Mouse (Mus musculus): ENCODE results near the gene Coq2. TPM values are rescaled to one million over a fixed set of nuclear protein-coding genes. Genes with fewer than 3 reads are reported as not detected.

Gene Coq2
- total and polyA plus RNA-seq, 3 experiments = 35.4 to 56.1 TPM; not detected in 1

DNA sequence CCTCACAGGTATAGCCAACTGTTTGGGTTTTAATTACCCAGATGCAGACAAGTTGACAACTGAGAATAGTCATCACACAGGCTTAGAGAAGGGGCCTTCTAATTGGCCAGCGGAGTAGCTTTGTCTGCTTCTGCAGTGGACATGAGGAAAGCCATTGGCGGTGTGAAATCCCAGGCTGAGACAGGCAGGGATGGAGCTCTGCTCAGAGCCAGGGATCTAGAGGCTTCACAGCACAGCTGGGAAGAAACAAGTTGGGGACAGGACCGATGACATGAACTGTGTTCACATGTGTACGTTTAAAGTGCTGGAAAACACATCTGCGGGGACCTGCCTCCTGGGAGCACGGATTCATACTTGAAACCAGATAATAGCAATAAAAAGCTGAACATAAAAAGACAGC is 48.4 kb downstream of the Coq2 start:
- no peak for DNase-seq (ENCODE audit: low read depth, low spot score)
- TF ChIP-seq MAX (IDR thresholded peaks at IDR 0.05; ENCODE audit: low read length) (no peak), ETS1 (IDR thresholded peaks at IDR 0.05; ENCODE audit: low read depth, low read length) (no peak), BHLHE40 (IDR thresholded peaks at IDR 0.05; ENCODE audit: borderline replicate concordance, low read depth, low read length) (no peak), ZMIZ1 (IDR thresholded peaks at IDR 0.05; ENCODE audit: low read depth, low read length) (no peak), CTCF (IDR thresholded peaks at IDR 0.05 in 2 of 3, conservative IDR thresholded peaks at IDR 0.05 in 1 of 3; ENCODE audit: control insufficient read depth in 1 of 3, insufficient read depth in 1 of 3, low read depth in 2 of 3, low read length in 3 of 3, poor library complexity in 1 of 3, severe bottlenecking in 1 of 3) (no peak), CHD2 (IDR thresholded peaks at IDR 0.05; ENCODE audit: low read length) (no peak), MAFK (IDR thresholded peaks at IDR 0.05; ENCODE audit: borderline replicate concordance, low read depth, low read length) (no peak)
- Histone ChIP-seq H3K36me3 (ENCODE audit: control insufficient read depth in 1 of 2, insufficient read depth in 2 of 2, low read length in 2 of 2) (peaks cover 0 to 7% of the 10 kb centered on the region in 2 experiments; a peak in 2 of 4 replicates), H3K4me3 (ENCODE audit: control insufficient read depth in 1 of 2, insufficient read depth in 1 of 2, low read depth in 2 of 2, low read length in 2 of 2) (no peak overlapping the region), H3K27ac (ENCODE audit: control insufficient read depth, low read depth, low read length) (no peak overlapping the region), H3K9me3 (replicated peaks; ENCODE audit: insufficient read depth, low read length) (no peaks in the 10 kb centered on the region), H3K27me3 (ENCODE audit: control insufficient read depth in 1 of 2, insufficient read depth in 2 of 2, low read length in 2 of 2) (0 out of 4 replicates have a peak, but pooled peaks cover 0 to 1% of the 10 kb centered on the region in 2 experiments), H3K4me1 (ENCODE audit: control insufficient read depth in 1 of 2, insufficient read depth in 2 of 2, low read length in 2 of 2) (peaks cover 0 to 12% of the 10 kb centered on the region in 2 experiments; a peak in 2 of 4 replicates), H3K79me2 (ENCODE audit: control insufficient read depth, insufficient read depth, low read length, poor library complexity) (no peaks in the 10 kb centered on the region), H3K9ac (ENCODE audit: control insufficient read depth, low read depth, low read length, poor library complexity, severe bottlenecking) (no peak overlapping the region)

DNA sequence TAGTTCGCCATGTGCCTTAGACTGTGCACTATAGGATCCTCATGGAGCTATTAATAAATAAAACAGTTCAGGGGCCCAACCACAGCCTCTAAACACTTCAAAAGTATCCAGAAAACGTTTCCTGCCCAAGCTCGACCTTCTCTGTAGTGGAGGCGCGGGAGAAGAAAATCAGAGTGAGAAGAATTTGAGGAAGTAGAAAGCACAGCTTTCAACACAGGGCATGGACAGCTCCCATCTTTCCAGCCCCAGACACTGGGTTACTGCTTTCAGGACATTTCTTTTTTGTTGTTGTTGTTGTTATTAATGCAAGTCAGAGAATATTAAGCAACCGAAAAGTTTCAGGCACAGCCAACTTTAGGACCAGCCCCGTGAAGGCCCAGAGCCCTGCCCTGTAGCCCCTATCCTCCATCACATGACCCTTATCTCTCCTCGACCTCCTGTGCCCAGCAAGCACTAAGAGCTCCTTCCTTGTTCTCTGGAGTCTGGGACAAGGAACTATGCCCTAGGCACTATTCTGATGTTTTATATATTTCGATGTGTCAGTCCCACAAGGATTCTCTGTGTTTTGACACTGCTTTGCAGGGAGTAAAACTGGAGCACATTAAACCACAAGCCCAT is 50.1 kb downstream of the Coq2 start:
- peaks cover 0 to 12% of the 10 kb centered on the region in 2 experiments; a peak in 2 of 4 replicates for H3K4me1 ChIP-seq (ENCODE audit: control insufficient read depth in 1 of 2, insufficient read depth in 2 of 2, low read length in 2 of 2)
- 0 out of 4 replicates have a peak, but pooled peaks cover 0 to 2% of the 10 kb centered on the region in 2 experiments for H3K27me3 ChIP-seq (ENCODE audit: control insufficient read depth in 1 of 2, insufficient read depth in 2 of 2, low read length in 2 of 2)
- TF ChIP-seq POLR2AphosphoS5 (IDR thresholded peaks at IDR 0.05; ENCODE audit: borderline replicate concordance, low read depth, low read length) = no peak
- peak; percentile 64 for TF ChIP-seq USF1 (IDR thresholded peaks at IDR 0.05; ENCODE audit: low read depth, low read length)
- TF ChIP-seq CTCF (IDR thresholded peaks at IDR 0.05 in 2 of 3, conservative IDR thresholded peaks at IDR 0.05 in 1 of 3; ENCODE audit: control insufficient read depth in 1 of 3, insufficient read depth in 1 of 3, low read depth in 2 of 3, low read length in 3 of 3, poor library complexity in 1 of 3, severe bottlenecking in 1 of 3) = no peak
- TF ChIP-seq HCFC1 (IDR thresholded peaks at IDR 0.05; ENCODE audit: low read depth, low read length) = no peak
- no peak for TF ChIP-seq JUND (IDR thresholded peaks at IDR 0.05; ENCODE audit: low read depth, low read length)
- TF ChIP-seq RCOR1 (IDR thresholded peaks at IDR 0.05; ENCODE audit: low read depth, low read length) = 0 out of 2 replicates have a peak, but pooled peaks have one; percentile 29
- no peak for TF ChIP-seq TCF12 (IDR thresholded peaks at IDR 0.05; ENCODE audit: low read depth, low read length)
- 0 out of 2 replicates have a peak, but pooled peaks have one; percentile 18 for TF ChIP-seq SIN3A (IDR thresholded peaks at IDR 0.05; ENCODE audit: low read length)
- TF ChIP-seq CHD1 (IDR thresholded peaks at IDR 0.05; ENCODE audit: low read depth, low read length) = no peak
- no peak for TF ChIP-seq GABPA (IDR thresholded peaks at IDR 0.05; ENCODE audit: low read depth, low read length)
- TF ChIP-seq NRF1 (IDR thresholded peaks at IDR 0.05; ENCODE audit: insufficient read depth, low read depth, low read length, poor library complexity, severe bottlenecking) = no peak
- TF ChIP-seq GATA1 (IDR thresholded peaks at IDR 0.05; ENCODE audit: low read depth, low read length) = 0 out of 2 replicates have a peak, but pooled peaks have one; percentile 36
- H3K9ac ChIP-seq (ENCODE audit: control insufficient read depth, low read depth, low read length, poor library complexity, severe bottlenecking) = no peak overlapping the region
- DNase-seq (ENCODE audit: low read depth, low spot score) = peak; percentile 32
- H3K79me2 ChIP-seq (ENCODE audit: control insufficient read depth, insufficient read depth, low read length, poor library complexity) = no peaks in the 10 kb centered on the region
- peaks cover 0 to 7% of the 10 kb centered on the region in 2 experiments; a peak in 2 of 4 replicates for H3K36me3 ChIP-seq (ENCODE audit: control insufficient read depth in 1 of 2, insufficient read depth in 2 of 2, low read length in 2 of 2)
- H3K4me3 ChIP-seq (ENCODE audit: control insufficient read depth in 1 of 2, insufficient read depth in 1 of 2, low read depth in 2 of 2, low read length in 2 of 2) = no peak overlapping the region
- H3K27ac ChIP-seq (ENCODE audit: control insufficient read depth, low read depth, low read length) = no peak overlapping the region
- H3K9me3 ChIP-seq (replicated peaks; ENCODE audit: insufficient read depth, low read length) = no peaks in the 10 kb centered on the region
